Mouse (Mus musculus): ENCODE data around the gene Mapk14. TPM values are rescaled to one million over a fixed set of nuclear protein-coding genes. Genes with fewer than 3 reads are reported as not detected.

Gene Mapk14
- total and polyA plus RNA-seq, 3 experiments: 22.6 to 59.8 (median 27.6) TPM

DNA sequence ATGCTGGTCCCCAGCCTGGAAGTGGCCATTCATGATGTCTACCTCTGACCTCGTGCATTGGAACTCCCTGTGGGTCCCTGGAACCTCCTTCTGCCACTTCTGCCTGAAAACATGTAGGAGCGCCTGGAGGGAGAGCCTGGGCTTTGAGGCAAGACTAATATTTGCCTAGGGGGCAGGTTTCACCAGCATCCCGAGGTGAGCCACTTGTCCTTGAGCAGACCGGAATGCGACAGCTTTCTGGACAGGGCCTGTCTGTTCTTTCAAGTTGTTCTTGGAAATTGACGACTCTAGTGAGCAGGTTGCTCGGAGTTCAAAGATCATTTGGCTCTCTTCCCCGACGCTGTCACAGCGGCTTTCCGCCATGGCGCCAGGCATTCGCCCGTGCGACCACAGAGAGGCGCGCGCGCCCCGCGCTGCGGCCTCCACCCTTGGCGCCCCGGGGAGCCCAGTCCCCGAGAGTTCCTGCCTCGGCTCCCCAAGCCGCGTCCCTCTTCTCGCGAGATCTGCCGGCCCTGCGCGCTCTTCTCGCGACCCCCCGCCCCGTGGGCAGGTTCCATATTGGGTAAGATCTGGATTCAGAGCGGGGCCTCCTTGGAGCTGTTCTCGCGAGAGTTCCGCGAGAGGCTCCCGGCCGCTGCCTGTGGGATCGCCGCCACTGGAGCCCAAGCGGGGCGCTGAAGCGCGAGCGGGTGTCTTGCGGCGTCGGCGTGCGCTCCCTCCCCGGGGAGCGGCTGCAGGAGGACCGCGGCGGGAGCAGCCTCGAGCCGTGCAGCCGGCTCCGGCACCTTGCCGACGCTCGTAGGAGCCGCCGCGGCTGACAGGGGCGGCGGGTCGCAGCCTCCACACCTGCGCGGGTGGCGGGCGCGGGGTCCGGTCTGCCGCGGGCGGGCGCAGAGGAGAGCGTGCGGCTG lies at the start of gene Mapk14 (continued):
- no peak for TF ChIP-seq SIN3A (IDR thresholded peaks at IDR 0.05; ENCODE audit: low read length)

- H3K9me3 ChIP-seq (replicated peaks; ENCODE audit: low read length): no peaks in the 10 kb centered on the region
- TF ChIP-seq ZC3H11A (IDR thresholded peaks at IDR 0.05; ENCODE audit: low read depth, low read length) (no peak), HCFC1 (IDR thresholded peaks at IDR 0.05; ENCODE audit: low read depth, low read length) (no peak), USF2 (conservative IDR thresholded peaks at IDR 0.05; ENCODE audit: low read depth, low read length) (no peak), NRF1 (IDR thresholded peaks at IDR 0.05; ENCODE audit: low read depth, low read length) (no peak), ZMIZ1 (IDR thresholded peaks at IDR 0.05; ENCODE audit: low read depth, low read length) (no peak), MAFK (IDR thresholded peaks at IDR 0.05; ENCODE audit: insufficient replicate concordance, low read length) (no peak), SIN3A (IDR thresholded peaks at IDR 0.05; ENCODE audit: low read length) (no peak), JUN (IDR thresholded peaks at IDR 0.05; ENCODE audit: insufficient read depth, low read depth, low read length) (no peak), SMC3 (IDR thresholded peaks at IDR 0.05; ENCODE audit: low read depth, low read length) (no peak), CHD1 (IDR thresholded peaks at IDR 0.05; ENCODE audit: low read depth, low read length) (no peak), NELFE (IDR thresholded peaks at IDR 0.05; ENCODE audit: low read depth, low read length) (no peak), UBTF (IDR thresholded peaks at IDR 0.05; ENCODE audit: low read depth, low read length) (no peak), ZNF384 (IDR thresholded peaks at IDR 0.05; ENCODE audit: low read depth, low read length) (no peak), MAX (IDR thresholded peaks at IDR 0.05; ENCODE audit: low read length) (no peak), CHD2 (IDR thresholded peaks at IDR 0.05; ENCODE audit: low read length) (no peak), ETS1 (conservative IDR thresholded peaks at IDR 0.05; ENCODE audit: low read depth, low read length) (no peak), POLR2AphosphoS2 (IDR thresholded peaks at IDR 0.05; ENCODE audit: low read depth, low read length) (no peak), MYC (IDR thresholded peaks at IDR 0.05; ENCODE audit: low read depth, low read length) (no peak), POLR2A (IDR thresholded peaks at IDR 0.05; ENCODE audit: low read depth, low read length) (no peak), KAT2A (IDR thresholded peaks at IDR 0.05; ENCODE audit: insufficient replicate concordance, low read length) (no peak)
- H3K9ac ChIP-seq (ENCODE audit: insufficient read depth, low read depth): no peak overlapping the region
- in situ Hi-C loops (cut with MboI; ENCODE audit: low pct_ligation_motif_present, low pct_unique_long_range_greater_than_20kb, low sequenced_read_pairs): no loop called here
- no peak overlapping the region for H3K4me3 ChIP-seq (replicated peaks in 1 of 3; ENCODE audit: low read depth in 2 of 3, low read length in 2 of 3, poor library complexity in 1 of 3)
- dilution Hi-C loops (cut with MboI; ENCODE audit: extremely low pct_ligation_motif_present, extremely low pct_unique_long_range_greater_than_20kb, low sequenced_read_pairs): no loop called here
- no peak overlapping the region for H3K27ac ChIP-seq (ENCODE audit: insufficient read depth, low read depth)
- peaks cover 0 to 5% of the 10 kb centered on the region in 2 experiments; a peak in 3 of 4 replicates for H3K4me1 ChIP-seq (ENCODE audit: control insufficient read depth in 1 of 2, insufficient read depth in 2 of 2)
- H3K4me2 ChIP-seq (ENCODE audit: insufficient read depth, low read depth, poor library complexity, severe bottlenecking): no peak overlapping the region
- no peaks in the 10 kb centered on the region for H3K27me3 ChIP-seq (replicated peaks)
- no peak for DNase-seq (ENCODE audit: extremely low read depth)
- no peaks in the 10 kb centered on the region for H3K36me3 ChIP-seq (replicated peaks in 1 of 2; ENCODE audit: control insufficient read depth in 1 of 2, insufficient read depth in 1 of 2, low read length in 1 of 2)
- no peaks in the 10 kb centered on the region for H3K79me2 ChIP-seq (replicated peaks; ENCODE audit: control insufficient read depth, extremely low read depth, insufficient read depth, poor library complexity, severe bottlenecking)
Measured at GRCm38 (mm10) chr17:28643697-28644096, 47.4 kb upstream of the Mapk14 start.

Data from CH12.LX (cell line).